Mouse (Mus musculus): ENCODE data around the gene Gm21969. TPM values are rescaled to one million over a fixed set of nuclear protein-coding genes. Genes with fewer than 3 reads are reported as not detected.

The Gm21969 gene
- 0.02 and 0.08 TPM in 2 replicates for polyA plus RNA-seq (2012; rRNA removed)

- H3K4me3 ChIP-seq (ENCODE audit: insufficient read depth, low read depth, low read length) = no peak within 1 kb of the TSS
- H3K36me3 ChIP-seq (ENCODE audit: control insufficient read depth, insufficient read depth, low read length) = no peaks in the 10 kb centered on the region
- TF ChIP-seq POLR2A (IDR thresholded peaks at IDR 0.05; ENCODE audit: low read depth, low read length) (no peak), CTCF (conservative IDR thresholded peaks at IDR 0.05; ENCODE audit: insufficient read depth, insufficient read length, low read depth, low read length) (peak; percentile 90)
- H3K27ac ChIP-seq (ENCODE audit: insufficient read depth, low read depth, low read length) = no peak within 1 kb of the TSS
- H3K27me3 ChIP-seq (replicated peaks; ENCODE audit: control insufficient read depth, insufficient read depth, low read length) = no peaks in the 10 kb centered on the region
- H3K4me1 ChIP-seq (ENCODE audit: control insufficient read depth, insufficient read depth, low read length) = peaks cover 12% of the 10 kb centered on the region
- DNase-seq = peak; percentile 59
- WGBS = 65% methylated on average over 14 of the region's 14 CpGs
These were observed at the start of gene Gm21969 for GRCm38 (mm10) chr4:139602357-139603244. Gene Gm21969 (plus strand): TSS chr4:139603186.

- no peaks in the 10 kb centered on the region for H3K36me3 ChIP-seq (ENCODE audit: control insufficient read depth, insufficient read depth, low read length)
- 84% methylated on average over 11 of the region's 11 CpGs for WGBS
- no peak for DNase-seq
These were observed 47.8 kb upstream of the Gm21969 start for GRCm38 (mm10) chr4:139555235-139555634.

GRCm38 (mm10) chr4:139555951-139556350, 47.0 kb upstream of the Gm21969 start:
- Histone ChIP-seq H3K27me3 (replicated peaks; ENCODE audit: control insufficient read depth, insufficient read depth, low read length) (no peaks in the 10 kb centered on the region), H3K36me3 (ENCODE audit: control insufficient read depth, insufficient read depth, low read length) (no peaks in the 10 kb centered on the region), H3K4me3 (ENCODE audit: insufficient read depth, low read depth, low read length) (no peak overlapping the region), H3K4me1 (ENCODE audit: control insufficient read depth, insufficient read depth, low read length) (no peaks in the 10 kb centered on the region), H3K27ac (ENCODE audit: insufficient read depth, low read depth, low read length) (no peak overlapping the region)
- DNase-seq = no peak
- no peak for TF ChIP-seq POLR2A (IDR thresholded peaks at IDR 0.05; ENCODE audit: low read depth, low read length)
- no peak for TF ChIP-seq CTCF (conservative IDR thresholded peaks at IDR 0.05; ENCODE audit: insufficient read depth, insufficient read length, low read depth, low read length)
- WGBS = 77% methylated on average over 19 of the region's 19 CpGs

More at GRCm38 (mm10) chr4:139555235-139555634, 47.8 kb upstream of the Gm21969 start:
- no peaks in the 10 kb centered on the region for H3K4me1 ChIP-seq (ENCODE audit: control insufficient read depth, insufficient read depth, low read length)
- no peak overlapping the region for H3K27ac ChIP-seq (ENCODE audit: insufficient read depth, low read depth, low read length)
- TF ChIP-seq CTCF (conservative IDR thresholded peaks at IDR 0.05; ENCODE audit: insufficient read depth, insufficient read length, low read depth, low read length) = no peak
- no peak for TF ChIP-seq POLR2A (IDR thresholded peaks at IDR 0.05; ENCODE audit: low read depth, low read length)
- no peaks in the 10 kb centered on the region for H3K27me3 ChIP-seq (replicated peaks; ENCODE audit: control insufficient read depth, insufficient read depth, low read length)
- no peak overlapping the region for H3K4me3 ChIP-seq (ENCODE audit: insufficient read depth, low read depth, low read length)

- Histone ChIP-seq H3K4me3 (ENCODE audit: insufficient read depth, low read depth, low read length) (no peak overlapping the region), H3K27ac (ENCODE audit: insufficient read depth, low read depth, low read length) (no peak overlapping the region), H3K27me3 (replicated peaks; ENCODE audit: control insufficient read depth, insufficient read depth, low read length) (no peaks in the 10 kb centered on the region), H3K36me3 (ENCODE audit: control insufficient read depth, insufficient read depth, low read length) (no peaks in the 10 kb centered on the region), H3K4me1 (ENCODE audit: control insufficient read depth, insufficient read depth, low read length) (no peaks in the 10 kb centered on the region)
- no peak for TF ChIP-seq POLR2A (IDR thresholded peaks at IDR 0.05; ENCODE audit: low read depth, low read length)
- 82% methylated on average over 15 of the region's 15 CpGs for WGBS
- DNase-seq = no peak
These were observed 34.6 kb upstream of the Gm21969 start for GRCm38 (mm10) chr4:139568361-139568760.

GRCm38 (mm10) chr4:139570756-139571155, 32.2 kb upstream of the Gm21969 start:
- Histone ChIP-seq H3K4me1 (ENCODE audit: control insufficient read depth, insufficient read depth, low read length) (peaks cover 5% of the 10 kb centered on the region; the same call in 1 of the 2 replicates), H3K36me3 (ENCODE audit: control insufficient read depth, insufficient read depth, low read length) (no peaks in the 10 kb centered on the region), H3K27ac (ENCODE audit: insufficient read depth, low read depth, low read length) (no peak overlapping the region), H3K4me3 (ENCODE audit: insufficient read depth, low read depth, low read length) (no peak overlapping the region), H3K27me3 (replicated peaks; ENCODE audit: control insufficient read depth, insufficient read depth, low read length) (no peaks in the 10 kb centered on the region)
- no peak for TF ChIP-seq POLR2A (IDR thresholded peaks at IDR 0.05; ENCODE audit: low read depth, low read length)
- peak; percentile 31 for TF ChIP-seq CTCF (conservative IDR thresholded peaks at IDR 0.05; ENCODE audit: insufficient read depth, insufficient read length, low read depth, low read length)
- 73% methylated on average over 10 of the region's 10 CpGs for WGBS
- DNase-seq = peak; percentile 25

- DNase-seq = peak; percentile 62
- Histone ChIP-seq H3K4me1 (ENCODE audit: control insufficient read depth, insufficient read depth, low read length) (peaks cover 5% of the 10 kb centered on the region; the same call in 1 of the 2 replicates), H3K4me3 (ENCODE audit: insufficient read depth, low read depth, low read length) (no peak overlapping the region), H3K27ac (ENCODE audit: insufficient read depth, low read depth, low read length) (no peak overlapping the region), H3K36me3 (ENCODE audit: control insufficient read depth, insufficient read depth, low read length) (no peaks in the 10 kb centered on the region), H3K27me3 (replicated peaks; ENCODE audit: control insufficient read depth, insufficient read depth, low read length) (no peaks in the 10 kb centered on the region)
- 81% methylated on average over 12 of the region's 12 CpGs for whole genome bisulfite sequencing
- no peak for TF ChIP-seq CTCF (conservative IDR thresholded peaks at IDR 0.05; ENCODE audit: insufficient read depth, insufficient read length, low read depth, low read length)
- TF ChIP-seq POLR2A (IDR thresholded peaks at IDR 0.05; ENCODE audit: low read depth, low read length) = no peak
These were observed 30.0 kb upstream of the Gm21969 start for GRCm38 (mm10) chr4:139572928-139573512.

Measured in kidney, adult 2 months (tissue).